16 mouse cellular contexts compared by ENCODE assay signal in the genomic region with DNA sequence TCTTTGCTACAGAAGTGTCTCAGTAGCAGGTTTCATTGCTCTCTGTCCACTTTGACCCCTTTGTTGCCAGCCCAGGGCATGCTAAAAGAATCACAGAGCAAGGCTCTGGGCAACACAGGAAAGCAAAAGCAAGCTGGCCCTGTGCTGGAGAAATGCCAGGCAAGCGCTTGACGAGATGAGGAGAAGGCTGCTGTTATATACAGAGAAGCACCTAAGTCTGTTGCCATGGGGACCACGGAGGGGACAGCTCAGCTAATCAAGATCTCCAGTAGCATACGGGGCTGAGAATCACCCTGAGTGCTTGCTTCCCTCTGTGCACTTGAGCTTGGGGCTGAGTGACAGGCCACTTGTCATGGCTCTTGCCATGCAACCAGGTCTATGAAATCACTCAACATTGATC. TPM values are rescaled to one million over a fixed set of nuclear protein-coding genes. Genes with fewer than 3 reads are reported as not detected.
A peak's percentile ranks its signal among the peaks of the same experiment; 100 is the strongest.
DNase-seq lines count a peak whose midpoint lies in the region; ATAC-seq lines count a peak whose summit lies in the region.
"Had no signal": no experiment of that assay in that cellular context is flagged by ENCODE, and none has a peak within 500 bp of the region (broad histone marks: within the 10 kb centered on the region; RNA-seq: fewer than 3 reads in every experiment).

No protein-coding gene starts in this region.

- H3K4me2 ChIP-seq in hindbrain, embryonic 15.5 days, result no peak overlapping the region
- no peak overlapping the region for H3K4me2 ChIP-seq in forebrain, embryonic 15.5 days (replicated peaks)
- H3K4me2 ChIP-seq in midbrain, embryonic 16.5 days (ENCODE audit: low read length), result no peak overlapping the region
- H3K4me2 ChIP-seq in kidney, embryonic 14.5 days (replicated peaks; ENCODE audit: low read depth, low read length), result no peak overlapping the region
- H3K4me2 ChIP-seq: embryonic facial prominence, embryonic 12.5 days; lung, embryonic 14.5 days; stomach, embryonic 15.5 days had no signal

- no peak overlapping the region for H3K4me3 ChIP-seq in hindbrain, embryonic 15.5 days
- H3K4me3 ChIP-seq in hindbrain, embryonic 10.5 days, result no peak overlapping the region
- no peak overlapping the region for H3K4me3 ChIP-seq in forebrain, embryonic 15.5 days
- H3K4me3 ChIP-seq in midbrain, embryonic 16.5 days (ENCODE audit: low read depth, low read length), result no peak overlapping the region
- no peak overlapping the region for H3K4me3 ChIP-seq in kidney, embryonic 14.5 days (ENCODE audit: low read length)
- H3K4me3 ChIP-seq: embryonic facial prominence, embryonic 12.5 days; stomach, embryonic 15.5 days had no signal

- WGBS in hindbrain, embryonic 15.5 days, result 22% methylated on average over 4 of the region's 4 CpGs
- 63% methylated on average over 4 of the region's 4 CpGs for WGBS in hindbrain, embryonic 10.5 days
- WGBS in forebrain, embryonic 15.5 days, result 25% methylated on average over 4 of the region's 4 CpGs
- 18% methylated on average over 4 of the region's 4 CpGs for WGBS in midbrain, embryonic 16.5 days
- WGBS in kidney, embryonic 14.5 days, result 58% methylated on average over 4 of the region's 4 CpGs

- no peak for DNase-seq in hindbrain, embryonic 10.5 days (ENCODE audit: low spot score)
- DNase-seq in R1 (ENCODE audit: low read depth, low spot score), result peak; percentile 44
- no peak for DNase-seq in lung, postnatal 25 days (ENCODE audit: low spot score)
- no peak for DNase-seq in lung, postnatal 4 days
- DNase-seq: adrenal gland, postnatal 25 days; kidney, adult 9 months; layer of hippocampus, adult 9-11 months; lung, embryonic 14.5 days had no signal

- H3K9me3 ChIP-seq in hindbrain, embryonic 15.5 days, result no peaks in the 10 kb centered on the region
- H3K9me3 ChIP-seq in hindbrain, embryonic 10.5 days, result no peaks in the 10 kb centered on the region
- no peaks in the 10 kb centered on the region for H3K9me3 ChIP-seq in forebrain, embryonic 15.5 days
- no peaks in the 10 kb centered on the region for H3K9me3 ChIP-seq in midbrain, embryonic 16.5 days (replicated peaks; ENCODE audit: control insufficient read depth, low read length, poor library complexity, severe bottlenecking)
- H3K9me3 ChIP-seq in kidney, embryonic 14.5 days (ENCODE audit: control insufficient read depth, low read length), result no peaks in the 10 kb centered on the region
- H3K9me3 ChIP-seq: embryonic facial prominence, embryonic 12.5 days; G1E; stomach, embryonic 15.5 days had no signal

- H3K4me1 ChIP-seq in hindbrain, embryonic 15.5 days (replicated peaks), result peaks cover 10% of the 10 kb centered on the region
- H3K4me1 ChIP-seq in hindbrain, embryonic 10.5 days (replicated peaks), result peaks cover 17% of the 10 kb centered on the region
- H3K4me1 ChIP-seq in forebrain, embryonic 15.5 days, result 0 out of 2 replicates have a peak, but pooled peaks cover 9% of the 10 kb centered on the region
- H3K4me1 ChIP-seq in midbrain, embryonic 16.5 days (ENCODE audit: control insufficient read depth, insufficient read depth, low read length), result peaks cover 10% of the 10 kb centered on the region
- H3K4me1 ChIP-seq in kidney, embryonic 14.5 days (ENCODE audit: control insufficient read depth, insufficient read depth, low read length), result no peaks in the 10 kb centered on the region
- H3K4me1 ChIP-seq: embryonic facial prominence, embryonic 12.5 days; stomach, embryonic 15.5 days had no signal

- no peak overlapping the region for H3K9ac ChIP-seq in hindbrain, embryonic 15.5 days
- H3K9ac ChIP-seq in forebrain, embryonic 15.5 days (replicated peaks), result no peak overlapping the region
- no peak overlapping the region for H3K9ac ChIP-seq in midbrain, embryonic 16.5 days (ENCODE audit: low read depth, low read length)
- no peak overlapping the region for H3K9ac ChIP-seq in kidney, embryonic 14.5 days (ENCODE audit: low read depth, low read length)
- H3K9ac ChIP-seq: embryonic facial prominence, embryonic 12.5 days; lung, embryonic 14.5 days; stomach, embryonic 15.5 days had no signal

- no peaks in the 10 kb centered on the region for H3K36me3 ChIP-seq in hindbrain, embryonic 15.5 days
- no peaks in the 10 kb centered on the region for H3K36me3 ChIP-seq in hindbrain, embryonic 10.5 days
- no peaks in the 10 kb centered on the region for H3K36me3 ChIP-seq in forebrain, embryonic 15.5 days
- H3K36me3 ChIP-seq in midbrain, embryonic 16.5 days (ENCODE audit: control insufficient read depth, insufficient read depth, low read length), result no peaks in the 10 kb centered on the region
- no peaks in the 10 kb centered on the region for H3K36me3 ChIP-seq in kidney, embryonic 14.5 days (ENCODE audit: control insufficient read depth, insufficient read depth, low read length)
- H3K36me3 ChIP-seq: embryonic facial prominence, embryonic 12.5 days; G1E; stomach, embryonic 15.5 days had no signal

- H3K27ac ChIP-seq in hindbrain, embryonic 15.5 days (replicated peaks), result peak overlapping the region; percentile 30; the same call in 1 of the 2 replicates
- no peak overlapping the region for H3K27ac ChIP-seq in hindbrain, embryonic 10.5 days
- H3K27ac ChIP-seq in forebrain, embryonic 15.5 days (replicated peaks), result no peak overlapping the region
- peak overlapping the region; percentile 73 for H3K27ac ChIP-seq in midbrain, embryonic 16.5 days (ENCODE audit: low read length)
- H3K27ac ChIP-seq in kidney, embryonic 14.5 days (ENCODE audit: low read depth, low read length), result no peak overlapping the region
- H3K27ac ChIP-seq: embryonic facial prominence, embryonic 12.5 days; stomach, embryonic 15.5 days had no signal

- peak; percentile 54 for ATAC-seq in hindbrain, embryonic 15.5 days (ENCODE audit: low FRiP score, low read depth)
- peak; percentile 72; the same call in 1 of the 2 replicates for ATAC-seq in forebrain, embryonic 15.5 days (replicated peaks)
- ATAC-seq in midbrain, embryonic 16.5 days, result peak; percentile 86
- no peak for ATAC-seq in kidney, embryonic 14.5 days (ENCODE audit: low FRiP score, low TSS enrichment)

- no peaks in the 10 kb centered on the region for H3K27me3 ChIP-seq in hindbrain, embryonic 15.5 days
- H3K27me3 ChIP-seq in hindbrain, embryonic 10.5 days (ENCODE audit: insufficient read depth, poor library complexity, severe bottlenecking), result peaks cover 5% of the 10 kb centered on the region
- H3K27me3 ChIP-seq in forebrain, embryonic 15.5 days, result no peaks in the 10 kb centered on the region
- no peaks in the 10 kb centered on the region for H3K27me3 ChIP-seq in midbrain, embryonic 16.5 days (ENCODE audit: control insufficient read depth, insufficient read depth, low read depth, low read length)
- no peaks in the 10 kb centered on the region for H3K27me3 ChIP-seq in kidney, embryonic 14.5 days (ENCODE audit: control insufficient read depth, insufficient read depth, low read length)
- H3K27me3 ChIP-seq: embryonic facial prominence, embryonic 12.5 days; stomach, embryonic 15.5 days had no signal

RNA-seq across cellular contexts. Expression of a gene that starts 39.5 kb away (rescaled TPM):
- polyA plus RNA-seq in hindbrain, embryonic 15.5 days (2015; fragmentation: Nextera tagmentation; extraction: Ambion mirVana), result 4.3 and 7.4 TPM in 2 replicates
- polyA plus RNA-seq in hindbrain, embryonic 10.5 days (2016; fragmentation: Nextera tagmentation; extraction: Ambion mirVana), result 2.5 and 5.6 TPM in 2 replicates
- 2.4 and 4.8 TPM in 2 replicates for polyA plus RNA-seq in forebrain, embryonic 15.5 days (2015; fragmentation: Nextera tagmentation; extraction: Ambion mirVana)
- 5.7 and 10.5 TPM in 2 replicates for polyA plus RNA-seq in midbrain, embryonic 16.5 days (2015; fragmentation: Nextera tagmentation; extraction: Ambion mirVana)
- 0.14 and 0.63 TPM in 2 replicates for polyA plus RNA-seq in kidney, embryonic 14.5 days (2014; fragmentation: Nextera tagmentation; extraction: Ambion mirVana)
- polyA plus RNA-seq: G1E; heart, embryonic 14.5 days had no signal

RNA-seq across cellular contexts. Expression of a gene that starts 50.8 kb away (rescaled TPM):
- polyA plus RNA-seq in hindbrain, embryonic 15.5 days (2015; fragmentation: Nextera tagmentation; extraction: Ambion mirVana), result 2.4 and 2.6 TPM in 2 replicates
- polyA plus RNA-seq in hindbrain, embryonic 10.5 days (2016; fragmentation: Nextera tagmentation; extraction: Ambion mirVana), result 3.6 and 4.2 TPM in 2 replicates
- polyA plus RNA-seq in forebrain, embryonic 15.5 days (2015; fragmentation: Nextera tagmentation; extraction: Ambion mirVana), result 1.5 and 1.6 TPM in 2 replicates
- 1.3 and 1.4 TPM in 2 replicates for polyA plus RNA-seq in midbrain, embryonic 16.5 days (2015; fragmentation: Nextera tagmentation; extraction: Ambion mirVana)
- polyA plus RNA-seq in kidney, embryonic 14.5 days (2014; fragmentation: Nextera tagmentation; extraction: Ambion mirVana), result 2.5 and 3.0 TPM in 2 replicates

Comparison
In these comparisons a context has a peak if more than half of its experiments do, and no peak if none do; other contexts are left out.
1. H3K27ac ChIP-seq: peak in hindbrain, embryonic 15.5 days (single experiment) and midbrain, embryonic 16.5 days (single experiment); none in hindbrain, embryonic 10.5 days (single experiment), forebrain, embryonic 15.5 days (single experiment) and kidney, embryonic 14.5 days (single experiment).